Mouse (Mus musculus) monocyte, adult 59 days (primary cell): ENCODE measurements around the gene 4930535I16Rik. TPM values are rescaled to one million over a fixed set of nuclear protein-coding genes. Genes with fewer than 3 reads are reported as not detected.

Experiments used
- total RNA-seq, 2 experiments: library from RNA; stranded (reverse); gene quantifications; one replicate each; pipeline ENCODE4 v1.2.4; 2023

4930535I16Rik gene
- 1 to 10 TPM; 2.2 to 2.3 TPM for total RNA-seq

DNA sequence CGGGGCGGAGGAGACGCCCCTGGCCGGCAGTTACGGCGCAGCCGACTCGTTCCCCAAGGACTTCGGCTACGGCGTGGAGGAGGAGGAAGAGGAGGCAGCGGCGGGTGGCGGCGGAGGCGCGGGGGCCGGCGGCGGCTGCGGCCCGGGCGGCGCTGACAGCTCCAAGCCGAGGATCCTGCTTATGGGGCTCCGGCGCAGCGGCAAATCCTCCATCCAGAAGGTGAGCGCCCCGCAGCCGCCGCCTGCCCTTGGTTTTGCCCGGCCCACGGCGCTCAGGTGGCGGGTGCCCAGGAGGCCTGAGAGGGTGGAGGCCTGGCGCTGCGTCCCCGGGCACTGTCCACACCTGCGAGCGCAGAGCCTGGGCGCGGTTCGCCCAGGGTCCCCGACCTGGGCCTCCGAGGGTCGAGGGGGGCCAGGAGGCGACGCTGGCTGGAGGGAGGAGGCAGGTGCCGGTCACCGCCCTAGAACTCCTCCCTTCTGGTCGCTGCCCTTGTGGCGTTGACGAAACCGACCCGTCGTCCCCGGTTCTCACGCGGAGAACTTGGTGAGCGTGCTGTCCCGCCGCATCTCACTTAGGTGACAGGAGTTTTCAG lies at the start of gene 4930535I16Rik:
4930535I16Rik (minus strand) TSS at position 475 of the 593 bp plus-strand sequence.

DNA sequence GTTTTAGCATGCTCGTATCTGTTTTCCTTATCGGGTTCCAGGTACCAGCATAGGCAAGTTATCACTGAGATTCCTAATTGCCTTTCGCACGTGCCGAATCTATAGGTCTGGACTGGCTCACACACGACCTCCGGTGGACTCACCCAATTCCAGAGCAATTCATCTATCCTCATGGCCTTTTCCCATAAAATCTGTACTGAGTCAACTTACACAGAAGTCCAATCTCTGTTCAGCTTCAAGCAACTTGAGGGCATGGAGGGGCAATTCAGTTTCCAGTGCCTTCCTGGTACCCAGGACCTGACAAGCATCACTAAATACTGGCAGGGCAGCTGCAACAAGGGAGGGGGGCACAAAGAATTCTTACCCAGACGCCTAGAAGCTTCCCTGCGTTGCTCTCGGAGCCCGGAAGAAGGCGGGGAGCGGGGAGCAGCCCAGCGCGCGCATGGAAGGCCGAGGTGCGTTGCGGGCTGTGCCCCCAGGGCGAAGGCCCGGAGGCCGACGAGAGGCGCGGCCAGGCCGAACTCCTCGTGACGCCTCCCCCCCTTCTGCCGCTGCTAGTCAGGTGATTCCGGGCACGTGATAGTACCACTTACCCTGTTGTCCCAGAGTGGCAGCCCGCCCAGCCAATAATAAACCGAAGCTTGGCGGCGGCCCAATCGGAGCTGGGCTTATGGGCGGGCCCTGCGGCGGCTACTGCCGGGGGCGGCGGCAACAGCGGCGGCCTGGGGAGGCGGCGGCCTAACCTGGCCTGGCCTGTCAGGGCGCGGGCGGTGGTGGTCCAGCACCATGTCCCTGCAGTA lies 874 bp downstream of the 4930535I16Rik start, which contains the start of gene Rragc:
Rragc (plus strand) TSS at position 699 of the 800 bp plus-strand sequence.

GRCm38 (mm10) chr4:123904333-123905125 lies 13.3 kb downstream of the 4930535I16Rik start, which contains the start of gene Mycbp:
TSS of gene Mycbp (plus strand) at chr4:123904832.

Other genes starting within 250 kb of the 4930535I16Rik start
- gene Macf1, start 233.7 kb downstream of the 4930535I16Rik start, total RNA-seq, result 100 to 1,000 TPM; 315 to 339 TPM
- 10 to 100 TPM; 31.9 to 38.3 TPM for gene Ndufs5, start 199.8 kb downstream of the 4930535I16Rik start, total RNA-seq
- 10 to 100 TPM; 64.3 to 65.0 TPM for gene Akirin1, start 167.7 kb downstream of the 4930535I16Rik start, total RNA-seq
- not detected for gene Rhbdl2, start 130.1 kb downstream of the 4930535I16Rik start, total RNA-seq
- gene 4933427I04Rik, start 58.3 kb downstream of the 4930535I16Rik start, total RNA-seq, result not detected
- gene Mycbp, start 13.2 kb downstream of the 4930535I16Rik start, total RNA-seq, result 10 to 100 TPM; 16.1 to 21.7 TPM
- 10 to 100 TPM; 89.4 to 94.6 TPM for gene Rragc, start 576 bp downstream of the 4930535I16Rik start, total RNA-seq